ENCODE assay signal across 8 mouse cellular contexts in the genomic region with DNA sequence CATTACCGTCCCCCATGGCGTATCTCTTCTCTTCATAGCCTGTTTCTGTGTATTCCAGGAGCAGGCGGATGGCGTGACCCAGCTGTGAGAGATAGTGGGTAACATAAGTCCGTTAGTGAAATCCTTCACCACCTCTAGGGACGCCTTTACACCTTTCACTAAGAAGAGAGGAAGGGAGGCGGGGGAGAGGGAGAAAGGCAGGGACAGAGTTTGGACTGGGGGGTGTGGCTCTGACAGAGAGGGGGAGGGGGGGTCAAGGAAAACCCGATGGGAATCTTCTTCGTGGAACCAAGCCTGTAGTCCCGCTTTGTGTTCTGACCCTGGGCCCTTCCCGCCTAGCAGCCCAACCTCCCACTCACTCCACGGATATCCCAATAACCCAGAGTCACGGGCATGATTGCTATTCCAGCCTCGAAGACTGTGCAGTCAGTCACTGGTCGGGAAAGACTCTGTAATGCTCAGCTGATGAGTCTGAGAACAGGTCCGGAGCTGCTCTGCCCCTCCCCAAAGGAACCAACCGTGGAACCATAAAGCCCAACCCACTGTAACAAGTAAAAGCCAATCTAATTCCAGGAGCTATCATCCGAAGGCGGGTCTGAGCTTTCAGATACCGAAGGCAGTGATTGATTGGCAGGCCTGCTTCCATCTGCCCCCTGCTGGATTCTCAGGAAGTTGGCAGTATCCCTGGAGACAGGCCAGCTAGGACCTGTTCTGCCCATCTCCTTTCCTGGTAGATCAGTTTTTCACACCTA. TPM values are rescaled to one million over a fixed set of nuclear protein-coding genes. Genes with fewer than 3 reads are reported as not detected.
DNase-seq lines count a peak whose midpoint lies in the region; ATAC-seq lines count a peak whose summit lies in the region.

A gene (minus strand): TSS at position 511 of the 752 bp plus-strand sequence.

- no peaks in the 10 kb centered on the region for H3K36me3 ChIP-seq in intestine, embryonic 14.5 days (ENCODE audit: control insufficient read depth, insufficient read depth, low read length)
- H3K36me3 ChIP-seq in limb, embryonic 12.5 days = no peaks in the 10 kb centered on the region
- H3K36me3 ChIP-seq in midbrain, embryonic 14.5 days (ENCODE audit: control insufficient read depth, insufficient read depth, low read length) = no peaks in the 10 kb centered on the region

- intact Hi-C loops in gastrocnemius, postnatal 14 days (cut with DNase I; ENCODE audit: low total_unique reads) = loop anchor here (5.0 to 10.0 kb wide), 2 partner anchors 119 to 211 kb away; a partner anchor contains a TSS
- intact Hi-C loops in gastrocnemius, postnatal 36 days (cut with DNase I) = no loop called here

- no peaks in the 10 kb centered on the region for H3K4me1 ChIP-seq in intestine, embryonic 14.5 days (replicated peaks; ENCODE audit: control insufficient read depth, insufficient read depth, low read length)
- peaks cover 5% of the 10 kb centered on the region; the same call in 1 of the 2 replicates for H3K4me1 ChIP-seq in limb, embryonic 12.5 days (replicated peaks)
- 0 out of 2 replicates have a peak, but pooled peaks cover 4% of the 10 kb centered on the region for H3K4me1 ChIP-seq in midbrain, embryonic 14.5 days (ENCODE audit: control insufficient read depth, insufficient read depth, low read length)

- H3K27ac ChIP-seq in intestine, embryonic 14.5 days (ENCODE audit: low read depth) = no peak within 1 kb of the TSS
- H3K27ac ChIP-seq in limb, embryonic 12.5 days = no peak within 1 kb of the TSS
- H3K27ac ChIP-seq in midbrain, embryonic 14.5 days (replicated peaks; ENCODE audit: low read depth, low read length) = peak within 1 kb of the TSS; percentile 64

- peak within 1 kb of the TSS; percentile 42 for H3K4me2 ChIP-seq in intestine, embryonic 14.5 days (ENCODE audit: low read length)
- peak within 1 kb of the TSS; percentile 60 for H3K4me2 ChIP-seq in limb, embryonic 12.5 days
- peak within 1 kb of the TSS; percentile 55 for H3K4me2 ChIP-seq in midbrain, embryonic 14.5 days (ENCODE audit: low read length)

- H3K4me3 ChIP-seq in intestine, embryonic 14.5 days (ENCODE audit: low read depth, low read length) = no peak within 1 kb of the TSS
- H3K4me3 ChIP-seq in limb, embryonic 12.5 days (replicated peaks) = peak within 1 kb of the TSS; percentile 31
- H3K4me3 ChIP-seq in midbrain, embryonic 14.5 days (replicated peaks; ENCODE audit: low read depth, low read length) = peak within 1 kb of the TSS; percentile 27

- H3K9ac ChIP-seq in intestine, embryonic 14.5 days (ENCODE audit: low read length) = no peak within 1 kb of the TSS
- H3K9ac ChIP-seq in limb, embryonic 12.5 days (replicated peaks) = 0 out of 2 replicates have a peak within 1 kb of the TSS, but pooled peaks have one; percentile 37
- peak within 1 kb of the TSS; percentile 41 for H3K9ac ChIP-seq in midbrain, embryonic 14.5 days (replicated peaks; ENCODE audit: low read length)

- ATAC-seq in intestine, embryonic 14.5 days (replicated peaks; ENCODE audit: low FRiP score, low TSS enrichment, low read depth) = peak; percentile 71
- ATAC-seq in limb, embryonic 12.5 days (ENCODE audit: insufficient number of reproducible peaks, insufficient read depth, low FRiP score, low TSS enrichment, low read depth) = peak; percentile 48
- peak; percentile 75 for ATAC-seq in midbrain, embryonic 14.5 days (ENCODE audit: low FRiP score, low TSS enrichment)

- no peaks in the 10 kb centered on the region for H3K27me3 ChIP-seq in intestine, embryonic 14.5 days (replicated peaks; ENCODE audit: control insufficient read depth, insufficient read depth, low read length)
- no peaks in the 10 kb centered on the region for H3K27me3 ChIP-seq in limb, embryonic 12.5 days
- H3K27me3 ChIP-seq in midbrain, embryonic 14.5 days (ENCODE audit: control insufficient read depth, insufficient read depth, low read length) = no peaks in the 10 kb centered on the region

- peak; percentile 30 for DNase-seq in gastrocnemius, postnatal 14 days
- DNase-seq in gastrocnemius, postnatal 36 days = no peak
- DNase-seq in embryo, embryonic 9.5 days (ENCODE audit: extremely low spot score) = peak; percentile 57
- peak; percentile 59 for DNase-seq in intestine, embryonic 14.5 days (ENCODE audit: low spot score)
- DNase-seq in midbrain, embryonic 14.5 days = peak; percentile 87
- no peak for DNase-seq in cerebellum, adult 9-11 months
- no peak for DNase-seq in gastrocnemius, postnatal 25 days

- H3K9me3 ChIP-seq in intestine, embryonic 14.5 days (ENCODE audit: control insufficient read depth, low read length) = no peaks in the 10 kb centered on the region
- no peaks in the 10 kb centered on the region for H3K9me3 ChIP-seq in limb, embryonic 12.5 days
- H3K9me3 ChIP-seq in midbrain, embryonic 14.5 days (ENCODE audit: control insufficient read depth, low read length) = no peaks in the 10 kb centered on the region

- WGBS in intestine, embryonic 14.5 days = 17% methylated on average over 20 of the region's 20 CpGs
- 15% methylated on average over 20 of the region's 20 CpGs for WGBS in limb, embryonic 12.5 days
- WGBS in midbrain, embryonic 14.5 days = 16% methylated on average over 20 of the region's 20 CpGs

RNA-seq across cellular contexts. Expression of the gene that starts here (rescaled TPM):
- 1 to 10 TPM in 1 of 2 experiments, under 1 TPM in 1; 0.95 to 1.0 TPM for total RNA-seq in gastrocnemius, postnatal 14 days (2021)
- total RNA-seq in gastrocnemius, postnatal 36 days (2021) = under 1 TPM; 0.22 to 0.61 TPM
- polyA plus RNA-seq in intestine, embryonic 14.5 days (2014; fragmentation: Nextera tagmentation; extraction: Ambion mirVana) = 8.7 and 11.6 TPM in 2 replicates
- polyA plus RNA-seq in limb, embryonic 12.5 days (2016; fragmentation: Nextera tagmentation; extraction: Ambion mirVana) = 11.0 and 11.4 TPM in 2 replicates
- 13.3 and 14.4 TPM in 2 replicates for polyA plus RNA-seq in midbrain, embryonic 14.5 days (2014; fragmentation: Nextera tagmentation; extraction: Ambion mirVana)
- total RNA-seq in gastrocnemius, postnatal 25 days (2021) = under 1 TPM; 0.38 to 1.00 TPM

Comparison
In these comparisons a context has a peak if more than half of its experiments do, and no peak if none do; other contexts are left out.
1. DNase-seq: peak in gastrocnemius, postnatal 14 days (single experiment), embryo, embryonic 9.5 days (single experiment), intestine, embryonic 14.5 days (single experiment) and midbrain, embryonic 14.5 days (single experiment); none in gastrocnemius, postnatal 36 days (0 of 2), cerebellum, adult 9-11 months (single experiment) and gastrocnemius, postnatal 25 days (single experiment).
2. Peak in every context shown above with its lines, with median percentiles within 50 percentile points of each other: ATAC-seq and H3K4me2 ChIP-seq.